Mouse (Mus musculus): ENCODE measurements around the gene Pitpnm2.

- no peak for TF ChIP-seq POLR2A (IDR thresholded peaks at IDR 0.05; ENCODE audit: extremely low read depth, insufficient read depth, low read length)
- no peak for TF ChIP-seq CTCF (IDR thresholded peaks at IDR 0.05; ENCODE audit: extremely low read depth, insufficient read depth, low read length)
These were observed 56.8 kb downstream of the Pitpnm2 start for GRCm38 (mm10) chr5:124192726-124193285.

Measured in cortical plate, adult 2 months (tissue).